Mouse (Mus musculus) urinary bladder, adult 2 months (tissue): Measurements from ENCODE around the gene Tspan18. TPM values are rescaled to one million over a fixed set of nuclear protein-coding genes. Genes with fewer than 3 reads are reported as not detected.

ENCODE experiments used
- DNase-seq: peaks from one replicate; pipeline ENCODE4 v3.0.0; 2022; ENCODE audit warnings: low spot score
- polyA plus RNA-seq: library from polyadenylated mRNA; depleted of rRNA; stranded (reverse); fragments of >200 nt; gene quantifications from 2 replicates; pipeline ENCODE4 v1.2.3, GENCODE M21; 2012

Gene Tspan18
- polyA plus RNA-seq, 1 experiment = 19.8 TPM

- no peak for DNase-seq
These were observed 115.8 kb downstream of the Tspan18 start for GRCm38 (mm10) chr2:93218353-93218990.

DNA sequence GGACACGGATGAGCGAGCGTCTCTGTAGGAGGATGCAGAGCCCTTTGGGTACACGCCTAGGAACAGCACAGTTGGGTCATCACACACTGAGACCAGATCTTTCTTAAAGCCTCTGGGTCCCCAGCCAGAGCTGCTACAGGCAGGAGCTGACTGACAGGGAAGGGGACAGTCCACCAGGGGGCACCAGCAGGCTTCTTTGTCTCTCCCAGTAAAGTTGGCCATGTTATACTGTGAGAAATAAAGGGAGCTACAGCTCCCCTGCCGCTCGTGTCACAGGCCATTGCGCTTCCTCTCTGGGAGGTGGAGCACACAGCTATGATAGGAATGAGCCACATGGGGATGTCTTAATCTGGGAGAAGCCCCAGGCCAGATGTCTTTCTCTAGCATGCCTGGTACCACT is 117.3 kb downstream of the Tspan18 start:
- DNase-seq = peak; percentile 50

DNA sequence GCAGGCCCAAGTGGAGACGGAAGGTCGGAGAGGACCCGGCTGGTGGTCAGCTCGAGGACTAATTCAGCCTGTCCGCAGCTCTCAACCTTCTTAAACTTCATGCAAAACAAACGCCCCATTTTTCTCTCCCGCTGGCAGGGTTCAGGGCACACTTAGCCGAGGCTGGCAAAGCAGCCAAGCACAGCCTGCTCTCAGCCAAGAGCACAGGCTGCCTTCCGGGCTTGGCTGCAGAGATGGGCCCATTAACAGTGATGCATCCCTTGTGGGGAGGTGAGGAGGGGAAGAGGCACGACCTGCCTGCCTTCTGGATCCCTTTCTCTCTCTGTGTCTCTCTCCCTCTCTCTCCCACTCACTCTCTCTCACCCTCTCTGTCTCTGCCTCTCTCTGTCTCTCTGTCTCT is 118.5 kb downstream of the Tspan18 start:
- DNase-seq = no peak

DNA sequence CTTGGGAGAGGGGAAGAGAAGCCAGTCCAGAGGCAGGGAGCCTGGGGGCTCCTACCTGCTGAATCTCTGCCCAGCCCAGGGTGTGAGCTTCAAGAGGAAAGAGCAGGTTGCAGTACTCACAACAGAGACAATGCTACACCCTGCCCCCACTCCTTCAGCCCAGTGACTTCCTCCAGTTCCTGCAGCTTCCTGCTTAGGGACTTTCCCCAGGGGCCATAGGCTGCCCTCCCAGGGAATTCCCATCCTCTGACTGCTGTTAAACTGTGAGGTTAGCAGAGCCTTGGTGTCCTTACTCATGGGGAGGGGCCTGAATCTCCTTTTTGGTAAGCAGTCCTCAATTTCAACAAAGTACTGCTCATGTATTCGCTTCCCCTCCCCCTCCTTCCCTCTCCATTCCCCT is 120.1 kb downstream of the Tspan18 start:
- DNase-seq = no peak

DNA sequence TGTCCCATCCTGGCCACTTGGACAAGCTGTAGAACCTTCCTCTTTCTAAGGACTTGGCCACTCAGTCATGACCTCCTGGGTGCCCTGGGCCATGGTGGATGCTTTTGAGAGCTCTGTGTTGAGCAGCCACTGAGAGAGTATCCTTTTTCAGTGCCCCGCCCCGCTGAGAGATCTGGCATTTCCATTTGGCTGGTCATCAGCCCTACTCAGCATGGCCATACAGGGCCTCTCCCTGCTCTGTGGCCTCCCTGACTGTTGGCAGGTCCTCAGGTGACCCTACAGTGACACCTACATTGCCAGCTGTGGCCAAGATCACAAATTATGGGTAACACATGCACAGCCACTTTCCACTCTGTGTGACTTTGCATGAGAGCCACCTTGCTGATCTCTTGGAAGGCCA is 121.4 kb downstream of the Tspan18 start:
- no peak for DNase-seq

DNA sequence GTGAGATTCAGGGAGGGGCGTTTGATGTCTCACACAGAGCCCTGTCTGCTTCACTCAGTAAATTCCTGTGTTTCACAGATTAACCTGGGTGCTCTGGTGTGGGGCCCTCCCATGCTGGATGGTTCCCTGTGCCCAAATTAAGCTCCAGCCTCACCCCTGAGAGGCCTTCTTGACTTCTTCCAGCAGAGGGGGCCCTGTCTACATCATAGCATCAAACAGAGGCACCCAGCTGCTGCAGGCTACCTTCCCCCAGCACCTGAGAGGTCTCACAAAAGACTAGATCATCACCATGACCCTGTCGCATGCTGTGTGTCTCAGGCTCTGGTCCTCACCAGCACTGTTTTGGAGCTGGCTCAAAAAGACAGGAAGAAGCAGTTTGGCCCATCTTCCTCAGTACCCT is 121.9 kb downstream of the Tspan18 start:
- no peak for DNase-seq

GRCm38 (mm10) chr2:93206126-93206525 is 128.2 kb downstream of the Tspan18 start:
- no peak for DNase-seq

- DNase-seq = no peak
These were observed 129.7 kb downstream of the Tspan18 start for GRCm38 (mm10) chr2:93204571-93204970.

GRCm38 (mm10) chr2:93203682-93204081 is 130.6 kb downstream of the Tspan18 start:
- no peak for DNase-seq

DNA sequence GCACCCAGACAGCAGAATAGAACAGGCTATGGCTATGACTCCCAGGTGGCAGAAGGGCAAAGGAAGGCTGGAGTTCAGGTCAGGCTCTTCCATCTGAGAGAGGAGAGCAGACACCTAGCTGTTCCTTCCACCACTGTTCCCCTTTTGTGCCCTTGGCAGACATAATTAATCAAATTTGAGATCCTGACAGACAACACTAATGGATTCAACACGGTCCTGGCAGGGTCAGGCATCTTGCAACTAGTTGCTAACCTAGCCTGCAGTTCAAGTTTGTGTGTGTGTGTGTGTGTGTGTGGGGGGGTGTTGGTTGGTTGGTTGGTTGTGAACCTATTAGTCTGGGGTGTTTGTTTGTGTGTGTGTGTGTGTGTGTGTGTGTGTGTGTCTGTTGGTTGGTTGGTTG is 131.5 kb downstream of the Tspan18 start:
- no peak for DNase-seq

- DNase-seq = no peak
These were observed 132.3 kb downstream of the Tspan18 start for GRCm38 (mm10) chr2:93201997-93202396.

- DNase-seq = no peak
These were observed 133.5 kb downstream of the Tspan18 start for GRCm38 (mm10) chr2:93200681-93201340.

GRCm38 (mm10) chr2:93199531-93199974 is 134.8 kb downstream of the Tspan18 start:
- peak; percentile 40 for DNase-seq

GRCm38 (mm10) chr2:93198846-93199245 is 135.5 kb downstream of the Tspan18 start:
- DNase-seq = peak; percentile 86

- DNase-seq = no peak
These were observed 140.5 kb downstream of the Tspan18 start for GRCm38 (mm10) chr2:93193806-93194205.

- DNase-seq = no peak
These were observed 141.6 kb downstream of the Tspan18 start for GRCm38 (mm10) chr2:93192671-93193080.

- DNase-seq = no peak
These were observed 142.1 kb downstream of the Tspan18 start for GRCm38 (mm10) chr2:93192182-93192560.

DNA sequence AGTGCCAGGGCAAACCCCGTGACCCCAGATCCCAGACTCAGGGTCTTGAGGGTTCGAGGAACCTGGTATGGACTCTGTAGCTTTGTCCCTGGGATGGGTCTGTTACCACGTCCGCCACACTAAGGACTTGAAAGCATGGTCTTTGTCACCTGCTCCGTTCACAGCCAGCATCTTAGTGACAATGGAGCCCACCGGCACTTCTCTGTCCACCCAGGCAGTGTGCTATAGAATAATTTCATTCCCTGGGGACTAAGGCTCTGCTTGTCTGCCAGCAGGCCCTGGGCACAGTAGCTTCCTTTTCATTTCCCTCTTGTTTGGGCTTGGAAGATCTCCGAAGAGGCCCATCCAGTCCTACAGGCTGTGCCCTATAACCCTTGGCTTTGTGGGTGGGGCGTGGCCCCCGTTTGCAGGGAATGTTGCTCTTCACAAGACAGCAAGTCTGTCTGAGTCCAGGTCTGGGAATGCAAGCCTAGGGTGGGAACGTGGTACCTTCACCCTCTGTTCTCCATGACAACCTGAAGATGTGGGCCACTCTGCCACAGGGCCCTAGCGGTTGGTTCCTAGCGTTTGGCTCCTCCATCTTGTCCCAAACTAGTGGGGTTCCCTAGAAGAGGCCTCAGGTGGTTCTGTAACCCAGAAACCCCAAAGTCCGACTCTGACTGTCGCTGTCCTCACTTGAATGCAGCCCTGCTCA is 142.7 kb downstream of the Tspan18 start:
- no peak for DNase-seq

DNA sequence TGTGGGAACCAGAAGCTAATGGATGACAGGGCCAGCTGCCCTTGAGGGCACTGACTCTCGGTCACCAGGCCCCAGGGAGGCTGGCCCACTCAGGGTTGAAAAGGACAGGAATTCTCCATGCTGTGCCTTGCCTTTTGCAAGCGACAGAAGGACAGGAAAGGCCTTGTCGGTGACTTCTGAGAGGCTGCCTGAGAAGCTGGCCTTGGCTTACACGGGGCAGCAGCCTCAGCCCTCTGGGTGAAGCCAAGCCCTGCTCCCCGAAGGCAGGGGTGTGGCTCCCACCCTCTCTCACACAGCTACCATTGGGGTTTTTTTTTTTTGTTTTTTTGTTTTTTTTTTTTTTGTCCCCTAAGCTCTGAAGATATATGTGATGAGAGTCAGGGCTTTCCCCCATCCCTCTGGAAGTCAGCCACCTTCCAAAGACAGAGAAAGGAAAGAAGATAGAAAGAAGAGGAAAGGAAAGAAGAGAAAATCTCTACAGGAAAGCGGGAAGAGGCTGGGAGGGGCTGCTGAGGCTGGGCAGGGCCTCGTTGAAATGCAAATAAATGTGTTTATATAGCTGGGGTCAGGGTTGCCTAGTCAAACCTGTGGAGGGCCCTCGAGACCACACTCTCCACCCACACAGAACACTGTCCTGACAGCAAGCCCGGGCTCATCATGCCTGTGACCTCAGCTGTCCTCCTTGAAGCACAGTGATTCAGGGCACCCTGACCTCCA is 143.4 kb downstream of the Tspan18 start:
- DNase-seq = no peak

- DNase-seq = no peak
These were observed 145.4 kb downstream of the Tspan18 start for GRCm38 (mm10) chr2:93188761-93189458.

GRCm38 (mm10) chr2:93188020-93188760 is 146.1 kb downstream of the Tspan18 start:
- DNase-seq = peak; percentile 49
